Mouse (Mus musculus) limb, embryonic 13.5 days (tissue): Measurements from ENCODE around the gene Rundc3a. TPM values are rescaled to one million over a fixed set of nuclear protein-coding genes. Genes with fewer than 3 reads are reported as not detected.

Source experiments
- ATAC-seq: fragments of 200-750 bp; cut with Nextera tagmentation; 2 replicates; pipeline ENCODE4 v1.8.0; 2017; ENCODE audit warnings: low read depth, moderate number of reproducible peaks, moderate TSS enrichment; ENCODE audit not compliant: low FRiP score
- H3K27ac ChIP-seq: fragments of 300-500 bp; sonication (generic); 2 replicates; pipeline ENCODE4 v1.5.1; 2015; ENCODE audit warnings: inconsistent platforms, mild to moderate bottlenecking, moderate library complexity
- H3K27me3 ChIP-seq: fragments of 300-500 bp; sonication (generic); 2 replicates; pipeline ENCODE4 v1.6.1; 2015; ENCODE audit warnings: mild to moderate bottlenecking, inconsistent platforms
- H3K36me3 ChIP-seq: fragments of 300-500 bp; sonication (generic); 2 replicates; pipeline ENCODE4 v1.6.1; 2015; ENCODE audit warnings: inconsistent platforms, mild to moderate bottlenecking, moderate library complexity
- H3K4me1 ChIP-seq: fragments of 300-500 bp; sonication (generic); 2 replicates; pipeline ENCODE4 v1.6.1; 2015; ENCODE audit warnings: inconsistent platforms
- H3K4me2 ChIP-seq: fragments of 300-500 bp; sonication (generic); replicated peaks from 2 replicates; pipeline ENCODE4 v1.6.1; 2015; ENCODE audit warnings: inconsistent platforms, mild to moderate bottlenecking, moderate library complexity
- H3K4me3 ChIP-seq: fragments of 300-500 bp; sonication (generic); 2 replicates; pipeline ENCODE4 v1.5.1; 2015; ENCODE audit warnings: moderate library complexity, mild to moderate bottlenecking, inconsistent platforms
- H3K9ac ChIP-seq: fragments of 300-500 bp; sonication (generic); 2 replicates; pipeline ENCODE4 v1.6.1; 2015; ENCODE audit warnings: mild to moderate bottlenecking, inconsistent platforms
- H3K9me3 ChIP-seq: fragments of 300-500 bp; sonication (generic); 2 replicates; pipeline ENCODE4 v1.6.1; 2016; ENCODE audit warnings: inconsistent platforms
- WGBS: fragments of 180-500 bp; shearing (Covaris S2); methylation state at CpG from one replicate; pipeline ENCODE4 v1.1.7; 2015; 5-methylcytosine and 5-hydroxymethylcytosine counted together
- polyA plus RNA-seq: library from polyadenylated mRNA; unstranded; fragments of >200 nt; fragmentation: Nextera tagmentation; extraction: Ambion mirVana; gene quantifications from 2 replicates; pipeline ENCODE4 v1.2.1, GENCODE M21; 2015

The Rundc3a gene
- polyA plus RNA-seq, 1 experiment from 2014 or later: 1.3 TPM

DNA sequence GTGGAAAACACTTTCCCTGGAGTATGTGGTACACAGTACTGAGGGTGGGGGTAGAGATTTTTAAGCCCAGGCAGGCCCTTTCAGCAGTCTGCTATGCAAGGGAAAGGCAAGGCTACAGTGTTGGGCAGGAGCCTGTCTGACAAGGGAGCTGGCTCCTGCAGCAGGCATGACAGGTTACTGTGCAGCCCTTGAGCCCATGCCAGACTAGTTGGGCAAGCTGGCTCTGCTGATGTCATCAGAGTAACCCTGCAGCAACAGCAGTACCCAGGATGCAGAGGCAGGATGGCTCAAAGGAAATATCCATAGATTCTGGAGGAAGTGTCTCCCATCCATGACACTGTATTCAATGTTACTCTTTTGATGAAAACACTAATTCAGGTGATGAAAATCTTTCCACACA, 25.7 kb downstream of the Rundc3a start:
- ATAC-seq: no peak
- no peaks in the 10 kb centered on the region for H3K27me3 ChIP-seq

DNA sequence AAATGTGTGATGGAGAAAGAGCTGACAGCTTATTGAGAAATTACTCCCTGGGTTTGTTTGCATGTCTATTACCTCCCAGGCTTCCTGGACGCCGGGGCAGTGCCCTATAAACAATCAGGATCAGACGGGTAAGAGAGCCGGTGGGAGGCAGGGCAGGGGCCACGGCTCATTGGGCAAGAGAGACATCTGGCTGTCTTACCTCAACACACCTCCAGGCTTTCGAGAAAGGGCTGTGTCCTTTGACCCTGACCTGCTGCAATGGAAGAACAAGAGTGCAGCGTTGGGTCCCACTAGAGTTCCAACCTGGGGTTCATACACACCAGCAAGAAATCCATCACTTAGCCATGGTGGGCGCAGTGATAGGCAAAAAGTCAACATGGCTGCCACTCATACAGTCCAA, 28.4 kb downstream of the Rundc3a start:
- Histone ChIP-seq H3K4me1 (no peaks in the 10 kb centered on the region), H3K4me3 (no peak overlapping the region), H3K9me3 (0 out of 2 replicates have a peak, but pooled peaks cover 7% of the 10 kb centered on the region), H3K4me2 (no peak overlapping the region), H3K27ac (no peak overlapping the region), H3K36me3 (no peaks in the 10 kb centered on the region), H3K9ac (no peak overlapping the region), H3K27me3 (no peaks in the 10 kb centered on the region)
- ATAC-seq: no peak
- WGBS: 61% methylated on average over 8 of the region's 8 CpGs

More for the DNA sequence above, 25.7 kb downstream of the Rundc3a start:
- Histone ChIP-seq H3K36me3 (no peaks in the 10 kb centered on the region), H3K4me2 (no peak overlapping the region), H3K9me3 (0 out of 2 replicates have a peak, but pooled peaks cover 7% of the 10 kb centered on the region), H3K4me3 (no peak overlapping the region), H3K9ac (no peak overlapping the region), H3K4me1 (no peaks in the 10 kb centered on the region), H3K27ac (no peak overlapping the region)

- no peak overlapping the region for H3K4me2 ChIP-seq
- no peak for ATAC-seq
- H3K36me3 ChIP-seq: no peaks in the 10 kb centered on the region
- peaks cover 4% of the 10 kb centered on the region for H3K4me1 ChIP-seq
- 0 out of 2 replicates have a peak, but pooled peaks cover 6% of the 10 kb centered on the region for H3K9me3 ChIP-seq
- H3K27me3 ChIP-seq: no peaks in the 10 kb centered on the region
- H3K9ac ChIP-seq: no peak overlapping the region
- no peak overlapping the region for H3K4me3 ChIP-seq
- WGBS: 76% methylated on average over 6 of the region's 6 CpGs
- H3K27ac ChIP-seq: no peak overlapping the region
These were observed 31.5 kb downstream of the Rundc3a start for GRCm38 (mm10) chr11:102424666-102425065.

DNA sequence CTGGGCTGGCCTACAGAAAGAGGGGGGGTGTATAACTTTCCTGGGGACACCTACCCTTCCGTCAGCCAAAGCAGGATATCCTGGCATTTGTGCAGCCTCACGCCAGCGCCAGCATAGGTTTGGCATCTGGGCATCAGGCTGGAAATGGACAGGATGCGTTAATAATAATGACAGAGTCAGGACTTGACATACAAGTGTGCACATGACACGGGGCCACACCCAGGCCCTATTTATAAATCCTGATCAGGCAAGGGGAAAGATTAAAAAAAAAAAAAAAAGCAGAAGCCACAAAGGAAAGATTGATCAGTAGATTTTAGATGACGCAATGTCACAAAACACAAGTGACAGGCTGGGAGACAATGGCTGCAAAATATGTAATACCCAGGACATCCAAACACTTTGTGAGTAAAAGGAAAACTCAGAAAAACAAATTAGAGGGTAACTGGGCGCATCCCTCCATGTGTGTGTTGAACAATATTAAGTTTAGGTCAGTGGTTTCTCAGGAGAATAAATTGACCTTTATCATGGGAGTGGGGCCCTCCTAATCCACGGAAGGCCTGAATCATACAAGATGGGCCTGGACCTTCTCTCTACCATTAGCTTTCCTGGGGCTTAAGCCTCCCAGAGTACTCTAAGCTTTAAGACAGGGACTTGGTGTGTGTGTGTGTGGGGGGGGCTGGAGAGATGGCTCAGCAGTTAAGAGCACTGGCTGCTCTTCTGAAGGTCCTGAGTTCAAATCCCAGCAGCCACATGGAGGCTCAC, 32.5 kb downstream of the Rundc3a start:
- no peak overlapping the region for H3K4me2 ChIP-seq
- no peaks in the 10 kb centered on the region for H3K27me3 ChIP-seq
- WGBS: 78% methylated on average over 8 of the region's 8 CpGs
- H3K4me1 ChIP-seq: peaks cover 8% of the 10 kb centered on the region
- no peaks in the 10 kb centered on the region for H3K9me3 ChIP-seq
- no peaks in the 10 kb centered on the region for H3K36me3 ChIP-seq
- no peak overlapping the region for H3K27ac ChIP-seq
- no peak overlapping the region for H3K9ac ChIP-seq
- no peak overlapping the region for H3K4me3 ChIP-seq
- no peak for ATAC-seq

GRCm38 (mm10) chr11:102428981-102429540, 35.9 kb downstream of the Rundc3a start:
- ATAC-seq: no peak
- Histone ChIP-seq H3K27ac (no peak overlapping the region), H3K27me3 (no peaks in the 10 kb centered on the region), H3K9me3 (no peaks in the 10 kb centered on the region), H3K4me3 (peak overlapping the region; percentile 68; the same call in 1 of the 2 replicates), H3K4me1 (peaks cover 27% of the 10 kb centered on the region), H3K9ac (peak overlapping the region; percentile 74), H3K4me2 (peak overlapping the region; percentile 84), H3K36me3 (peaks cover 7% of the 10 kb centered on the region; the same call in 1 of the 2 replicates)
- WGBS: 68% methylated on average over 8 of the region's 8 CpGs

DNA sequence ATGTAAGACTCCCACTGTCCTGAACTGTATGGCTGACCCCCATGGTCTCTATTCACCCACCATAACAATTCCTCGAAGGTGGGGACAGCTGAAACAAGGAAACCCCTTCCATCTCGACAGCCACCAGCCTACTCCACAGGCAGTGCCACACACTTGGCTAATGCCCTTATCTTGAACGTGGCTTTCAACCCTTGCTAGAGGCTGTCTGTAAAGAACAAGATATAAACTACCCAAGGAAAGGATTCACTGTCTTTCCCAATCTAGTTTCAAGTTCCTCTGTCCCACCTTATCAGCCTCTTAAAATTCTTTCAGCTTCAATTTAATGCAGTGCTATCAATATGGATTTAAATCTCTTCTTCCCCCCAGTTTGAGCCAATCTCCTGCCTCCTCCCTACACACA, 36.3 kb downstream of the Rundc3a start:
- Histone ChIP-seq H3K4me2 (peak overlapping the region; percentile 84), H3K36me3 (peaks cover 10% of the 10 kb centered on the region), H3K4me3 (peak overlapping the region; percentile 68), H3K27me3 (no peaks in the 10 kb centered on the region), H3K9me3 (no peaks in the 10 kb centered on the region), H3K27ac (peak overlapping the region; percentile 6; the same call in 1 of the 2 replicates), H3K4me1 (peaks cover 27% of the 10 kb centered on the region), H3K9ac (peak overlapping the region; percentile 74)
- ATAC-seq: no peak
- WGBS: 49% methylated on average over 3 of the region's 3 CpGs

GRCm38 (mm10) chr11:102430121-102431017, 37.2 kb downstream of the Rundc3a start, which contains the start of gene Grn:
Gene Grn (plus strand): TSS chr11:102430315.
- Histone ChIP-seq H3K4me3 (peak within 1 kb of the TSS; percentile 68), H3K4me2 (peak within 1 kb of the TSS; percentile 84), H3K36me3 (peaks cover 18% of the 10 kb centered on the region), H3K27ac (peak within 1 kb of the TSS; percentile 85), H3K27me3 (no peaks in the 10 kb centered on the region), H3K9ac (peak within 1 kb of the TSS; percentile 74), H3K4me1 (peaks cover 27% of the 10 kb centered on the region), H3K9me3 (no peaks in the 10 kb centered on the region)
- peak; percentile 94 for ATAC-seq
- under 1% methylated on average over 29 of the region's 29 CpGs for WGBS

DNA sequence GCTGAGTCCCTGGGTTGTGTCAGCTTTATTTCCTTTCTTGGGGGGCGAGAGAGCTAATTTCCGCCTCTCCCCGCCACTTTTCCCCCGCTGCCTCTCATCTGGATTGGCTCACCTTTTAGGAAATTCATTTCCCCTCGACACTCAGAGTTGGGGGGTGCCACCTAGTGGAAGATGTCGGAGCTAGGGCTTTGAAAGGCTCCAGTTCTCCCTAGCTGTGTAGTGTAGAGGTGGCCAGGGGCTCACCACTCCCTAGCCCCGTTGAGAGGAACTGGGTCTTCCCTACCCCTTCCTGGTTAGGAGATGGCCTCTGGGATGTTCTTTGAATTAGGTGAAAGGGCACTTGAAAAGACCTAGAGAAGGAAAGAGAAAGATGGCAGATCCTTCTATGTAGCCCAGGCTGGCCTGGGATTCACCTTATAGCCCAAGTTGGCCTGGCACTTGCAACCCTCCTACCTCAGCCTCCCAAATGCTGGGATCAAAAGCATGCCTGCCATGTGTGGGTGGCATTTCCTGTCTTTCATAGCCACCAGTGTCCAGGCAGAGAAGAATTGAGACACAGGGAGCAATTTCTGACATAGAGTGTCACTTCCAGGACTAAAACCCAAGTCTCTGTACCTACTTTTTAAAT, 37.9 kb downstream of the Rundc3a start:
- no peaks in the 10 kb centered on the region for H3K27me3 ChIP-seq
- no peak for ATAC-seq
- WGBS: 0% methylated on average over 7 of the region's 7 CpGs
- no peaks in the 10 kb centered on the region for H3K9me3 ChIP-seq
- peak overlapping the region; percentile 85 for H3K27ac ChIP-seq
- peaks cover 27% of the 10 kb centered on the region for H3K4me1 ChIP-seq
- peak overlapping the region; percentile 68 for H3K4me3 ChIP-seq
- peaks cover 26% of the 10 kb centered on the region for H3K36me3 ChIP-seq
- H3K9ac ChIP-seq: peak overlapping the region; percentile 74
- peak overlapping the region; percentile 84 for H3K4me2 ChIP-seq

DNA sequence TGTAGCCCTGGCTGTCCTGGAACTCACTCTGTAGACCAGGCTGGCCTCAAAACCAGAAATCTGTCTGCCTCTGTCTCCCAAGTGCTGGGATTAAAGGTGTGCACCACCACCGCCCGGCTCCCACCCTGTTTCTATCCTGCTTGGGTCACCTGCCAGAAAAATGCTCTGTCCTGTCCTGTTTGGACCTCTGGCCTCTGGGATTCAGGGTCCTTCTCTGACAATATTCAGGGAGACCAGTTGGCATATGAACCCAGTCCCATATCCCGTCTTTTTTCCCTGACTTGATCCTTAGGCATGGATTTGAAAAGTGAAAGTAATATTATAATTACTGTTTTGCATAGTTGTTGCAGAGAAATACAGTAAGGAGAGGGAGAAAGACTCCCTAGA, 38.5 kb downstream of the Rundc3a start:
- Histone ChIP-seq H3K9me3 (no peaks in the 10 kb centered on the region), H3K27ac (no peak overlapping the region), H3K4me2 (peak overlapping the region; percentile 32), H3K4me3 (no peak overlapping the region), H3K4me1 (peaks cover 27% of the 10 kb centered on the region), H3K27me3 (no peaks in the 10 kb centered on the region), H3K9ac (peak overlapping the region; percentile 55), H3K36me3 (peaks cover 31% of the 10 kb centered on the region)
- ATAC-seq: no peak
- WGBS: 71% methylated on average over 3 of the region's 3 CpGs

DNA sequence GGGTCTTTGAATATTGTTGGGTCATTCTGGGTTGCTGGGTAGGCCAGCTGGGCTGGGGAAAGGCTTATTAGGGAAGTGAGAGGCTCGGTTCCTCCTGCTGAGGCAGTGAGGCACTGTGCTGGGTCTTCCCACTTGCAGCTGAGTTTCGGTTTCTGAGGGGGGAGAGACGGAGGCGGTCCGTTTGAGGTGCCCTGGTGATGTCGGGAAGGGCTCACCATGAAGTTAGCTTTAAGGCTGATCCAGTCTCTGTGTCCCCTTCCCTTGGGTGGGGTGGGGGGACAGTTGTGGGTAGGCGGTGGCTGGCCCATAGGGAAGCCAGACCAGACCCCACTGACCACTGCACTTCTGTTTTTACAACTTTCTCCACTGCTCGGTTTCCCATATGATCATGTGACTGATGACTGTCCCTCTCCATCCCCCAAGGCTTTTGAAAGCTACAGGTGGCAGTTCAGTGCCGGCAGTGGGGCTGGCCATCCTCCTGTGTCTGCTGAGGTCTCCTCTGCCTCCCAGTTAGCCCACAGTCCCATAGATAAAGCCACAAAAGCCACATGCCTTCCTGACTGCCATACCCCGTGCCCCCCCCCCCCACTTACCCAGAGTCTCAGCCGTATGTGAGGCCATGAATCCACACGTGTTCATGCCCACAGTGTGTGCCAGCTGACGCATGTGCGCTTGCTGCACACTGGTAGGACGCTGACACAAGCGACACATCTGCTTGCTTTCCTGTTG, 39.1 kb downstream of the Rundc3a start:
- H3K9ac ChIP-seq: peak overlapping the region; percentile 55
- H3K9me3 ChIP-seq: no peaks in the 10 kb centered on the region
- H3K36me3 ChIP-seq: peaks cover 36% of the 10 kb centered on the region
- peaks cover under 1% of the 10 kb centered on the region; the same call in 1 of the 2 replicates for H3K27me3 ChIP-seq
- peaks cover 31% of the 10 kb centered on the region for H3K4me1 ChIP-seq
- no peak overlapping the region for H3K27ac ChIP-seq
- ATAC-seq: no peak
- no peak overlapping the region for H3K4me3 ChIP-seq
- WGBS: 59% methylated on average over 16 of the region's 16 CpGs
- H3K4me2 ChIP-seq: peak overlapping the region; percentile 32

GRCm38 (mm10) chr11:102432896-102433295, 39.7 kb downstream of the Rundc3a start:
- peaks cover 6% of the 10 kb centered on the region for H3K27me3 ChIP-seq
- peaks cover 37% of the 10 kb centered on the region for H3K4me1 ChIP-seq
- no peak for ATAC-seq
- no peak overlapping the region for H3K4me2 ChIP-seq
- no peak overlapping the region for H3K27ac ChIP-seq
- no peaks in the 10 kb centered on the region for H3K9me3 ChIP-seq
- H3K4me3 ChIP-seq: no peak overlapping the region
- 91% methylated on average over 6 of the region's 6 CpGs for WGBS
- H3K9ac ChIP-seq: no peak overlapping the region
- H3K36me3 ChIP-seq: peaks cover 41% of the 10 kb centered on the region
